Mouse (Mus musculus) CD4-positive naive resting alpha-beta T cell, adult 57 days (primary cell): ENCODE results near the gene Gm11541. TPM values are rescaled to one million over a fixed set of nuclear protein-coding genes. Genes with fewer than 3 reads are reported as not detected.

Experiments used
- total RNA-seq: library from RNA; stranded (reverse); gene quantifications from one replicate; pipeline ENCODE4 v1.2.4, GENCODE M21; 2023

Gene Gm11541
- total RNA-seq: not detected

DNA sequence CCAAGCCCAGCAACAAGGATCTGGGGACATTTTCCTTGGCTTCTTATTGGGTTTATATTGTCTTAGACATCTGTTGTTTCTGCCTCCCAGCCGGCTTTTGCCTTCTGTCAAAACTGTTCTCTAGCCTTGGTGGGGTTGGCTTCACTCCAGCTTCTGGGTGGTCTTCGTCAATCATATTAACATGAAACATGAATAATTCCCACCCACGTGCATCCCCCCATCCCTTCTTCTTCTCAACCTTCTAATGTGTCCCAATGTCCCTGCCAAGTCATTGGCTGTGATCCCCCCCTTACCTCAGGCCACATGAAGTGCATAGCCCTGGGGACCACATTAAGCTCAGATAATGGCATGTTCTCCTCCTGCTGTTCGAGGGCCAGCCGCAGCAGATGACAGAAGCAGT lies at the start of gene Gm11541:
TSS of gene Gm11541 (minus strand) at position 28 of the 400 bp plus-strand sequence.

DNA sequence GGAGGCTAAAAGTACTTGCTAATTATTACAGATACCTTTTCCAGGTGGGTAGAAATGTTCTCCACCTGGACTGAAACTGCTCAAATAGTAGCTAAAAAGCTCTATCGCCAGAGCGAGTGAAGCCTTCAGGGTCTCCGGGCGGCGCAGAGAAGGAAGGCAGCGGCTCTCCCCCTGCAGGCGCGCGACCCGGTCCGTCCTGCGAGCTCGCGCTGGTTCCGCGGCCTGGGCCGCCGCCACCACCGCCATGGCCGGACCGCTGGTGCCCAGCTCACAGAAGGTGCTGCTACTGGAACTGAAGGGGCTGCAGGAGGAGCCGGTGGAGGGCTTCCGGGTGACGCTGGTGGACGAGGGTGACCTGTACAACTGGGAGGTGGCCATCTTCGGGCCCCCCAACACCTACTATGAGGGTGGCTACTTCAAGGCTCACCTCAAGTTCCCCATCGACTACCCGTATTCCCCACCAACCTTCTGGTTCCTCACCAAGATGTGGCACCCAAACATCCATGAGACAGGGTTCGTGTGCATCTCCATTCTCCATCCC lies 37.5 kb upstream of the Gm11541 start, which contains the start of gene Cdc34b:
TSS of gene Cdc34b (plus strand) at position 51 of the 541 bp plus-strand sequence.

DNA sequence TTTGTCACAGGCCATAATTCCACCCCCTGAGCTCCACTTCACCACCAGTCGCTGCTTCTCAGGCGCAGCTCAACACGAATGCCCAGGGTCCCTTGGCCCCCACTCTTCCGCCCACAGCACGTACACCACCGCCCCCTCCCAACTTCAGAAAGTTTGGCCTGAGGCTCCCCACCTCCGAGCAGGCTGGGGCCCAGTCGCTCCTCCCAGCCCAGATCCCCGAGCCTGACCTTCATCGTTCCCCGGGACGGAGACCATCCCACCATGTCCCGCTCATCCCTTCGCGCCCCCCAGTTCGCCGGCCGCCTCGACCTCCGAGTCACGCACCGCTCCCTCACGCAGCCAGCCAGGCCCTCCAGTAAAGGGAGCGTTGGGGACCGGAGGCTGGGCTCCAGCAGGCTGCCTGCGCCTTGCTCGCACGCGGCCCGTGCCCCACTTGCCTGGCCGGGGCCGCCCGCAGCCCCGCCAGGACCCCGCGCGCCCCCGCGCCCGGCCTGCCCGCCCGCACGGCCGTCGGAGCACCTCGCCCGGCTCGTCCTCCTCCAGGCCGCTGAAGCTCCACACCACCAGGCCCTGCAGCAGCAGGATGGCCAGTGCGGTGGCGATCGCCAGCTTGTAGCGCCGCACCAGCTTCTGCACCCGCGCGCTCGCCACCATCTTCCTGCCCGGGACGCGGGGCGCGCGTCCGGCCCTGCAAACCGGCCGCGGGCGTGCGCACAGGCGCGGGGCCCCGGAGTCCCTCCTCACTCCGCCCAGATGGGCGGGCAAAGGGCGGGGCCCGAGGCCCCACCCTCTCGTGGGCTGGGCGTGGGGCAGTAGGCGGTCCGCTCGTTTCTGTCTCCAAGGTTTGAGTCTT lies 27.3 kb downstream of the Gm11541 start, which contains the start of gene Xylt2:
TSS of gene Xylt2 (minus strand) at position 762 of the 853 bp plus-strand sequence.

DNA sequence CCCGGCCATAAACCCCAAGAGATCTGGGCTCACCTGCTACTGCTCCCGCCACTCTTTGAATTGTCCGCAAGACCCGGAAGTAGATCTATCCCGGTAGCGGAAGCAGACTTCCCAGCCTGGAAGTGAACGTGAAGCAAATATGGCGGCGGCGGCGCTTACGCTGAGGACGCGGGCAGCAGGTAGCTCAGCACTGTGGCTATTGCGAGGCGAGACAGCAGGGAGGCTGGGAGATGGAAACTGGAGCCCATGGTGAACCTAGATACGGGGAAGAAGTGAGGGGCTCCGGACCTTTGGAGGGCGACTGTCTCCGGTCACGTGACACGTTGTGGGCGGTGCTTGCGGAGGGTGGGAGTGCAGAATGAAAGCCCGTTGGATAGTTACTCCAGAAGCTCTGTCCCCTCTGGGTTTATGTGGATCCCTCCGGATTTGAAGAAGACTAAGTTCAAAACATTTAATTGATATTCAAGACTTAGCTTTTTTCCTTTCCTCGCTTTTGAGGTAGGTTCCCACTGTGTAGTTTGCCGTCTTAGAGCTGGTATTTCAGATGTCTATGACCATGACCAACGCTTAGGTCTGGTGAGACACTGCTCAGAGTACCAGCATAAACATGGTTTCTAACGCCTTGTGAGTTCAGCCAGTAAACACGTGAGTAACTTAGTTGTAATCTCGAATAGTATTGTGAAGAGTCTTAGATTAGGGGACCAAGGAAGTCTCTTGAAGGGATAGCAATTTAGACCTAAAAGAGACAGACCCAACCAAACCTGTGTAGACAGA lies 50.4 kb downstream of the Gm11541 start, which contains the start of the genes Mrpl27 and Eme1:
TSS of gene Mrpl27 (plus strand) at position 105 of the 774 bp plus-strand sequence.
TSS of gene Eme1 (minus strand) at position 302 of the 774 bp plus-strand sequence.

Other genes starting within 250 kb of the Gm11541 start
- not detected for gene Cacna1g, start 230.3 kb downstream of the Gm11541 start, total RNA-seq
- gene Spata20, start 218.3 kb downstream of the Gm11541 start, total RNA-seq: not detected
- not detected for gene Epn3, start 204.5 kb downstream of the Gm11541 start, total RNA-seq
- 2.6 TPM for gene Mycbpap, start 182.8 kb downstream of the Gm11541 start, total RNA-seq
- gene Rsad1, start 155.2 kb downstream of the Gm11541 start, total RNA-seq: 4.6 TPM
- gene Chad, start 139.5 kb downstream of the Gm11541 start, total RNA-seq: not detected
- 16.1 TPM for gene Acsf2, start 102.6 kb downstream of the Gm11541 start, total RNA-seq
- gene Lrrc59, start 74.7 kb downstream of the Gm11541 start, total RNA-seq: 47.9 TPM
- gene Mrpl27, start 50.7 kb downstream of the Gm11541 start, total RNA-seq: 17.8 TPM
- 0.68 TPM for gene Eme1, start 50.5 kb downstream of the Gm11541 start, total RNA-seq
- gene Xylt2, start 27.0 kb downstream of the Gm11541 start, total RNA-seq: 59.2 TPM
- not detected for gene Cdc34b, start 37.3 kb upstream of the Gm11541 start, total RNA-seq
- not detected for gene Tmem92, start 78.2 kb upstream of the Gm11541 start, total RNA-seq
- 3.5 TPM for gene Col1a1, start 231.7 kb upstream of the Gm11541 start, total RNA-seq